Mouse (Mus musculus) thymus, postnatal 0 days (tissue): Measurements from ENCODE around the gene Rab44. TPM values are rescaled to one million over a fixed set of nuclear protein-coding genes. Genes with fewer than 3 reads are reported as not detected.
"Not testable (repeated sequence)": the region's sequence is repeated elsewhere in the genome, so short reads cannot be mapped to it uniquely, and the experiment has no call there.

Experiments used
- DNase-seq: peaks from one replicate; pipeline ENCODE4 v3.0.0-alpha.2; 2015; ENCODE audit warnings: low spot score
- polyA plus RNA-seq: library from polyadenylated mRNA; unstranded; fragments of >200 nt; fragmentation: Nextera tagmentation; extraction: Ambion mirVana; gene quantifications from 2 replicates; pipeline ENCODE4 v1.2.1, GENCODE M21; 2015

Gene Rab44
- polyA plus RNA-seq, 1 experiment from 2014 or later: 4.9 TPM

DNA sequence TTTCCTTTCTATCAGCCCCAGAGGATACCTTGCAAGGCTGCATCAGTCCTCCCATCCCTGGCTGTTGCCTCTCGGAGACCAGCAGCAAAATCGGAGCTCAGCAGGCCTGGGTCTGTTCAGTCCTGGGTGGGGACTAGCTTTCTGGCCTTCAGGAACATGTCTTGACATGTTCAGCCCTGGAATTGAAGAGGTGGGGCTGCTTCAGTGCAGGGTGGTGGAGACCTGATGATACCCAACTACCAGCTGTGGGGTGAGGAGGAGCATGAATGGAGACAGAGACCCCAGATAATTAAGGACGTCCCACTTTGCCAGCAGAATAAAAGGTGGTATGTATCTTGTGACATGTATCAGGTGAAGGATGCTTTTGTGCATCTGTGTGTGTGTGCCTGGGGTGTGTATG, 23.2 kb upstream of the Rab44 start, which contains the start of gene Cdkn1a:
TSS of gene Cdkn1a (plus strand) at position 201 of the 400 bp plus-strand sequence.
- no peak for DNase-seq

DNA sequence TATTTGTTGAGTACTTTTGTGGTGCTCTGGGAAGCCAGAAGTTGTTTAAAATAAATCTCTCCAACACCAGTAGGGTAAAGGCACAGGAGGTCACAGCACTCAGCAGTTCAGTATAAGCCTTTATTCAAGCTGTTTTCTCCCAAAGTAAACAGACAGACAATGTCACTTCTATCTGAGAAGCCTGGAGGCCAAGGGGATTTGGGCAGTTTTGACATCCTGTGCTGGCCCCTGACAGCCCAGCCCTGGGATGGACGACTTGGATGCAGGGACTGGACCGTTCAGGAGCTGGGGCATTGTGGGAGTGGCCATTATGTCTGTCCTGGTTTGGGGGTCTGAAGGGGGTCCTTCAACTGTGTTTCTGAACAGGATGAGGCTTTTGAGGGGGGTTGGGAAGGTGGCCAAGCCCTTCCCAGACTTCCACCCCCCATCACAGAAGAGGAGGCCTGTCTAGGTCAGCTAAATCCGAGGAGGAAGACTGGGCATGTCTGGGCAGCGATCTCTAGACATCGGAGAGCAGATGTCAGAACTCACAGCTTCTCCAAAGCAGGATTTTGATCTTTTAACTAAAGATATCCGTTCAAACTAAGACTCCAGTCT, 22.5 kb upstream of the Rab44 start:
- DNase-seq: no peak

DNA sequence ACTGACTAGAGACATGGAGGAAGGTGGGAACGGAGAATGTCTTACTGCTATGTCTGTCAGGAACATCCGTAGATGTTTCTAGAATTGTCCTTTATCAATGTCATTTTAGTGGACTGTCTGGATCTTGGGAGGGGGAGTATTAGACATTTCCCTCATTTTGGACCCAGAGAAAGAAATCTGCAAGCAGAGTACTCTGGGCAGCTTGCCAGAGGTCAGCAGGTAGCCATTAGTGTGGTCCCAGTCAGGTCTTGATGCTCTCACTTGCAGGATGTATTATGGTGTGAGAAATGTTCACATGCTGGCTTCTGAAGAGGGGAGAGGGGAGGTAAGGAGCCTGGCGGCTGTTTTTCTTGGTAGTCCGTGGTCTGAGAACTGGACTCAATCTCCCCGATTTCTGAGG, 21.4 kb upstream of the Rab44 start:
- no peak for DNase-seq

DNA sequence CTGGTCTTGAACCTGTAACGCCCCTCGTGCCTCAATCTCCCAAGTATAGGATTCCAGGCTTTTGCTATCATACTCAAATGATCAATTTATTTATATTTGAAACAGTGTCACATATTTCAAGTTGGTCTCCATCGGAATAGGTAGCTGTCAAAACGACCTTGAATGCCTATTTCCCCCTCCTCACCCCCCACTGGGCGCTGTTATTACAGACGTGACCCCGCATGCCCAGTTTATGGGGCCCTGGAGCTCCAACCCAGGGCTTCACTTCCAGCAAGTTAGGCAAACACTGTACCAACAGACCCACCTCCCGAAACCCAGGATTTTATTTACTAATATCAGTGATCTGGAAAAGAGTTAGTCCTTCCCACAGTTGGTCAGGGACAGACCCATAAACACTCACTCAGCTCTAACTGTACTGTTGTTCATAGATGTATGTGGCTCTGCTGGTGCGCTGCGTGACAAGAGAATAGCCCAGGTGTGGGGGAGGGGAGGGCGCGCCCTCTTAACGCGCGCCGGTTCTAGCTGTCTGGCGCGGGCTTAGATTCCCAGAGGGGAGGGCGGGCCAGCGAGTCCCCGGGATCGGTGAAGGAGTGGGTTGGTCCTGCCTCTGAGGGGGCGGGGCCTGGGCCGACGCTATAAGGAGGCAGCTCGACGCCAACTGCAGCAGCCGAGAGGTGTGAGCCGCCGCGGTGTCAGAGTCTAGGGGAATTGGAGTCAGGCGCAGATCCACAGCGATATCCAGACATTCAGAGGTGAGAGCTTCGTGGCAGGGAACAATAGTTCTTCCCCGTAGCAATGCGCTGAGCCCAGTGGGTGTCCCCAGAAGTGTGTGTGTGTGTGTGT, 20.6 kb upstream of the Rab44 start:
- peak; percentile 64 for DNase-seq

DNA sequence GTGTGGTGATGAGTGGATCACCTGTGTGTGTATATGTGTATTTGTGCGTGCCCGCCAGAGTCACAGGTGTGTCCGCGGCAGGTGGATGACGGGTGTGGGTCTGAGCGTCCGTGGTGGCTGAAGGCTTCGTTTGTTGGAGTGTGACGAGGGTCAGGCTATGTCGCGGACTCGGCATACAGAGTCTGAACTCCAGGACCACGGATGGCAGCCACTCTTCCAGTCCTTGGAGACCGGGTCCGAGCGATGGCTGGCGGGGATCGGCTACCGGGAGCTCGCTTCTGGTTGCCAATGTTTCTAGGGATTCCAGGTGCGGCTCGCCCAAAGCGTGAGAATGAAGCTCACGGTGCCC, 20.0 kb upstream of the Rab44 start:
- peak; percentile 15 for DNase-seq

DNA sequence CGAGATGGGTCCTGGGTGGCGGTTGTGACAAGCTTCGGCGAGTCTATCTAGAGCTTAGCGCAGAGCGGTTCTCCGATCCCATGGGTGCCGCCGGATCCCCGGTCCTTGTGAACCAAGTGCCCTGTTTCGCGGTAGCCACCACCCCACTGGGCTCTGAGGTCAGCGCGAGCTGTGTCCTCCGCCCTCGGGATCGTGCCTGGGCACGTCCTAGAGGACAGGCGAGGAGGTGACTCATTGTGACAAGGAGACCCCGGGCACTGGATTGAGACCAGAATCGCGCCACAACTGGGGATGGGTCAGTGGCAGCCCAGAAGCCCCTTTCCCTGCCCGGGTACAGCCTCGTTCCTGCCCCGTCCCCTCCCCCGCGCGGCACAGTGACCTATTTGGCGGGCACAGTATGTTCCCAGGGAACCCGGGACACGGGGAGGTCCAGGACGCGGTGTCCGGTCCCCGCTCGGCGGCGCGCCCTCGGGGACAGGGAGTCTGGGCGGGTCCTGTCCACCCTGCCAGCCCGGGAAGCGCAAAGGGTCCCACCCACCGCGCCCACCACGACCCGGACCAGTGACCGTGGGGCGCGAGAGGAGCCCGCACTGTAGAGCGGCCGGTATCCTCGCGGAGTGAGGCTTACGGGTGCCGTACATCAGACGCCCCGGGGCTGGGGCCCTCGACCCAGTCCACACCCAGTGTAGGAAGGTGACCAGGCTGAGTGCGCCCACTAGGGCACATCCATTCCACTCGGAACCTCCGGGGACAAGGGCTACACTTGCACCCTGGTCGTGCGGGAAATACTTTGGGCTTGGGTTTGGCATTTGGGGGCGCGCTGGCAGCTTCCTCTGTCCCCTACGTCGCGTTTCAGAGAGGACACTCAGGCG, 19.4 kb upstream of the Rab44 start:
- DNase-seq: peak; percentile 21

DNA sequence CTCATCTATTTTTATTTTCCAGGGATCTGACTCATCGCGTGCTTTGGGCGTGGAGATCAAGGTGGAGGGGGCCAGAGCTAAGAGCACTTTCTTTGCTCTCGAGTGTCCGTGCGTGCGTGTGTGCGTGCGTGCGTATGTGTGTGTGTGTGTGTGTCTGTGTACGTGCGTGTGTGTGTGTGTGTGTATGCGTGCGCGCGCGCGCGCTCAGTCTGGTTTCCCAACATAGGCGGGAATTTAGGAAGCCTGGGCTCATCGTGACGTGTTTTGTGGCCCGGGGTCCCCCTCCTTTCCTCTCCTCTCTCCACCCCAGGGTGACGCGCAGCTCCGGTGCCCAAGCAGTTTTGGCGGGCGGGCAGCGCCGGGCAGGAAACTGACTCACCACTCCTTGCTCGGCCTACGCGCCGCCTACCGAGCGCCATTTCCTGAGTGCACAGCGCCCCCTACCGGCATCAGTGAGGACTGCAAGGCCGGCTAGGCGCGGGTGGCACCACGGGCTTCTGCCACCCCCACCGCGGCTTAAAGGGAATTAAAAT, 18.7 kb upstream of the Rab44 start:
- peak; percentile 92 for DNase-seq

DNA sequence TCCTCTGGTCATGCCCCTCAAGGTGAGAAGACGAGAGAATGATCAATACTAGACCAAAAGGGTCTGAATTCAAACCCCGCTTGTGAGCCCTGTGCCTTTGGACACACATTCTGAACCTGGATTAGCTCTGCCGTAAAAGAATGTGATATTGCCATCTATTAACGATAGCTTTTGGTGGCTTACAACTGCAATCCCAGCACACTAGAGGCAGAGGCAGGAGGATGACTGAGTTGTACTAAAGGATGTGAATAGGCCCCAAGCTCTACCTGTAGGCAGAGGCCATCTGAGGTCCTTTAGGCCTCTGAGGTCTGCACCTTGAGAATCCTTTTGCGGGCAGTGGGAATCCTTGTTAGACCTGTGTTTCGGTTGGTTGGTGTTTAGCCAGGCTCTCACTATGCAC, 17.7 kb upstream of the Rab44 start:
- no peak for DNase-seq

DNA sequence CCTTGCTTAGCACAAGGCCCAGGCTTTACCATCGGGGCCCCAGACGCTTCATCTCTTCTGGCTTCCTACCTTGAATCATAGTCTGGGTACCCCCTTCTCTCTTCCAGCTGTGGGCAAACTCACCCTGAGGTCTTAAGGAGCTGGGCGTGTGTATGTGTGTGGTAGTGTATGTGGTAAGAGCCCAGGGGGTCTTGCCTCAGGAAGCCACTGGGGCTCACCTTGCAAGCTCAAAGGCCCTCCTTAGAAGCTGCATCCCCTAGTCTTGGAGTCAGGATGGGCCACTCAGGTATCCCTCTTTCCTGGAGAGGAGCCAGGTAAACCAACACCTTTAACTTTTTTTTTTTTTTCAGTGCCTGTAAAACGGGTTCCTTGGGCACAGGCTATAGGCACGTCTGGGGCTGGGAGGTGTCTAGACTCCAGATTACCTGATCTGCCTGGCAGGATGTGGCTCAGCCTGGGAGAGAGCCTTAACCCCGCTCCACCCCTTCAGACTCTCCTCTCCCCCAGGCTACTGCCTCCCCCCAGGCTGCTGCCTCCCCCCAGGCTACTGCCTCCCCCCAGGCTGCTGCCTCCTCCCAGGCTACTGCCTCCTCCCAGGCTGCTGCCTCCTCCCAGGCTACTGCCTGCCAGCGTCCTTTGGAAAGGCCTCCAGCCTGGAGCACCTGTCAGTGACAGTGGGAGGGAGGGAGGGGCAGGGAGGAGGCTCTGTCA, 16.9 kb upstream of the Rab44 start:
- DNase-seq: peak; percentile 22

DNA sequence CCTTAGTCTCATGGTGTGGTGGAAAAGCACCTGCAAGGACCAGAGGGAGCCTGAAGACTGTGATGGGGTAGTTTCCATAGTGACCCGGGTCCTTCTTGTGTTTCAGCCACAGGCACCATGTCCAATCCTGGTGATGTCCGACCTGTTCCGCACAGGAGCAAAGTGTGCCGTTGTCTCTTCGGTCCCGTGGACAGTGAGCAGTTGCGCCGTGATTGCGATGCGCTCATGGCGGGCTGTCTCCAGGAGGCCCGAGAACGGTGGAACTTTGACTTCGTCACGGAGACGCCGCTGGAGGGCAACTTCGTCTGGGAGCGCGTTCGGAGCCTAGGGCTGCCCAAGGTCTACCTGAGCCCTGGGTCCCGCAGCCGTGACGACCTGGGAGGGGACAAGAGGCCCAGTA, 15.7 kb upstream of the Rab44 start:
- DNase-seq: no peak

DNA sequence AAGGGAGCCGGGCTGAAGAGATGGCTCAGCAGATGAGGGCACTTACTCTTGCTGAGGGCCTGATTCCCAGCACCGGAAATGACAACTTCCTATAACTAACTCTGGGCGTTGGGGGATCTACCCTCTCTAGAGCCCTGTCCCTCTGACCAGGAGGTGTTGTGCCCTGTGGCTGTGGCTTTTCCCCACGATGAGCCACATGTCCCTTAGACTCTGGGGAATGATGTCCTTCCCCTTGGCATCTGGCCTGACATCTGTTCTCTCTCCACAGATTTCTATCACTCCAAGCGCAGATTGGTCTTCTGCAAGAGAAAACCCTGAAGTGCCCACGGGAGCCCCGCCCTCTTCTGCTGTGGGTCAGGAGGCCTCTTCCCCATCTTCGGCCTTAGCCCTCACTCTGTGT, 14.9 kb upstream of the Rab44 start:
- DNase-seq: no peak

DNA sequence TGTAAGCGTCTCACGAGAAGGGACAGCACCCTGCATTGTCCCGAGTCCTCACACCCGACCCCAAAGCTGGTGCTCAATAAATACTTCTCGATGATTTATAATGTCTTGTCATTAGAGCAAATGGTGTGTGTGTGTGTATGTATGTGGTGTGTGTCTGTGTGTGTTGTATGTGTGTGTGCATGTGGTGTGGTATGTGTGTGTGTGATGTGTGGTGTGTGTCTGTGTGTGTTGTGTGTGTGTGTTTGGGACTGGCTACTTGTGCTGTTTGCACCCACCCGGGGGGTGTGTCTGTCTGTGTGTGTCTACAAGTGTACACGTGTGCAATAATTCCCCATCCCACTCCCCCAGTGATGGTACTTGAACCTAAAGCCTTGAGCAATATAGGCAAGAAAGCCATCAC, 13.3 kb upstream of the Rab44 start:
- no peak for DNase-seq

DNA sequence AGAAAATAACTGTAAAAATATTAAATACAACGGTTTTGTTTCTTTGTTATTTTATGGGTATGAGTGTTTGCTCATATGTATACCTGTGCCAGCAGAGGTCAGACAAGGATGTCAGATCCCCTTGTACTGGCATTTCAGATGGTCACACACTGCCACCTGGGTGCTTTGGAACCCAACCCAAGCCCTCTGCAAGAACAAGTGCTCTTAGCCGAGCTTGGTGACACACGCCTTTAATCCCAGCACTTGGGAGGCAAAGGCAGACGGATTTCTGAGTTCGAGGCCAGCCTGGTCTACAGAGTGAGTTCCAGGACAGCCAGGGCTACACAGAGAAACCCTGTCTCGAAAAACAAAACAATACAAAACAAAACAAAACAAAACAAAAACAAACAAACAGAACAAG, 3.6 kb upstream of the Rab44 start:
- DNase-seq: not testable (repeated sequence)

DNA sequence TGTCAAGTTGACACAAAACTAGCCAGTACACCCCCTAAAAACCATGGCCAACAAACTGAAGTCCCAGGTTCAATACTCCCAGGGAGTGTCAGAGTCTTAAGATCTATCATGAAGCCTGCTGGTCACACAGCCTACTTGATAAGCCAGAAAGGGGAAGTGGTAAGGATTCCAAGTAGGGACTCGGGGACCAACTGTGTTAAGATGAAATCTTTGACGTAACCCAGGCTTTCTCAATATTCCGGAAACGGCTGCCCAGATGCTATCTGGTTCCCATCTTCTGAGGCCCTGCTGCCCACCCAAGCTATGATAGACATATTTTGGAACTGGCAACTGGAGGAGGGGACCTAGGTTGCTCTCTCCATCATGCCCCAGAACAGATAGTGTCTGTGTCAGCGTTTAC, 2.6 kb upstream of the Rab44 start:
- DNase-seq: no peak

DNA sequence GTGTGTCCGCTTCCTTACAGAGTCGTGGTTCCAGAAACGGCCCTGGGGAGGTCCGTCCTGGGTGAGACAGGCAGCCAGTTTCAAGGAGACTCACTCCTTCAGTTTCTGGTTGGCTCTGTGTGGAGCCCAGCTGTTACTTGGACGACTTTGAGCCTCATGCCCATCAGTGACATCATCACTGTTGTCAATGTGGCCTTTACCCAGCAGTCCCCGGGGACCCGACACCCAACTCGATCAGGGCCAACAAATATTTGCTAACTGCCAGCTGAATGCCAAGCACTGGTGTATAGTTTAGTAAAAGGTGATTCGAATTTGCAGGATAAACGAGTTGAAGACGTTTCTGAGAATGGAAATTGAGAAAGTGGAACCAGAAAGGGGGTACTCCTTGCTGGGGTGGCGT, 2.1 kb downstream of the Rab44 start:
- no peak for DNase-seq

DNA sequence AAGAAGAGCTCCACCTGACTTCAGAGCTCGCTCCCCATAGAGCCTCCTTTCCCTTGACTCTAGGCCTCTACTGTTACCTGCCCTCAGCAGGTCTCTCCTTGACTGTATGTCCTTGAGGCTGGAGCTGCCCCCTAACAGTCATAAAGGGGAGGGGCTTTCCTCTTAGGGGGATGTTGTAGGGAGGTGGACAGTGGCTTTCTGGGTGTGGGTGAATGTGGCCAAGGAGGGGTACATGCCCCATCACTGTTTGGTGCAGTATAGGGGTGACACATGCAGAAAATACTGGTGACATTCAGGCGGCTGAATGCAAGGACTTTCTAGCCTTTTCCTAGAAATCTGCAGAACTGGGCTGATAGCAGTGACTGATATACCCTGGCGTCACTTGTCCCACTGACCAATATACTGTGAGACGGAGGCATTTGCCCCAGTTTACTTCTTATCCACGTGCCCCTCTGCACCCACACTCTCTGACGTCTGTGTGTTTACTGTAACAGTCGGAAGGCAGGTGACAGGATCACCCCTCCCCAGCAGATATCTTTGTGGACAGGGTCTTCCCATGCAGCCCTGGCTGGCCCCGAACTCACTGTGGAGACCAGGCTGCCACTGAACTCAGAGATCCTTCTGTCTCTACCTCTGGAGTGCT, 3.2 kb downstream of the Rab44 start:
- no peak for DNase-seq

DNA sequence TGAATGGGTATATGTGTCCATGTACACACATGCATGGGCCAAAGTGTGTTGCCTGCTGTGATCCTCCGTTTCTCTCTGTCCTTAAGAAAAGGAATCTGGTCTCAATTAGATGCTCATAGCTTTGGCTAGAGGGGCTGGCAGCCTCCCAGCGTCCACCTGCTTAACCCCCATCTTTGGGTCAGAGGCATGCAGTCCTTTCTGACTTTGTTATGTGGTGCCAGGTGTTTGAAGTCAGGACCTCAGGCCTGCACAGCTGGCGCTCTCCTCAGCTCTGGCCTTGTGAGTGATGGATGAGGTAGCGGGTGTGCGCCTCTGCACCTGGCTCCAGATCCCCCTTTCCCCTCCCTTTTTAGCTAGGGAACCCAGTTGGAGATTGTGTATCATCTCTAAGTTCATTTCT, 4.1 kb downstream of the Rab44 start:
- DNase-seq: peak; percentile 53

DNA sequence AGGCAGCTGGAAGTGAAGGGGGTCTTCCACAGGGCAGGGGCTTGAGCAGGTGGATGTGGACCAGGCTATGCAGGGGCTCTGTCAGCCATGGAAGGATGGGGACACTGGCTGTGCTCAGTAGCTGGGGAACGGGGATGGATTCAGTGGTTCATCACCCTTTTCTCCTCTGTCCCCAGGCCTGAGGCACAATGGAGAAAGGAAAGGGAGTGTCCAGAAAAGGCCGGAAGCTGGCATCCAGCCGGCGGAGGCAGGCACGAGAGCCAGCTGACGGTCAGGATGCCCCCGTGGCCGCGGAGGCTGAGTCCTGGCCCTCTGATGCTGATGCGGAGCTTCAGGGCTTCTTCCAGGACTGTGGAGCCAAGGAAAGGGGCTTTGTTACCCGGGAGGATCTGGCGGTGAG, 6.7 kb downstream of the Rab44 start:
- DNase-seq: no peak

DNA sequence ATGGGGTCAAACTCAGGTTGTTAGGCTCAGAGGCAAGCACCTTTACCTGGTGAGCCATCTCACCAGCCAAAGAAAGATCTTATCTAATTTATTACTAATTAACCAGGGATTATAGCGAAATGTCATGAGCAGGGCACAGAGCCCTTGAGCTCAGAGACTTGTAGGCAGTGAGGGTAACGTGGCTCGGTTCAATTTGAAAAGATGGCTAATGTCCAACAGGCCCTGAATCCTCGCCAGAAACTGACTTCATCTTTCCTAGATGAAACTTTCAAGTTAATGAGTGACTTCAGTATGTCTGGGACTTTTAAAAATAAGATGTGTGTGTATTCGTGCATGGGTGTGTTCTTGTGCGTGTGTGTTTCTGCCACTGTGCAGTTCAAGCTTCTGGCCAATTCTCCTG, 8.9 kb downstream of the Rab44 start:
- no peak for DNase-seq

DNA sequence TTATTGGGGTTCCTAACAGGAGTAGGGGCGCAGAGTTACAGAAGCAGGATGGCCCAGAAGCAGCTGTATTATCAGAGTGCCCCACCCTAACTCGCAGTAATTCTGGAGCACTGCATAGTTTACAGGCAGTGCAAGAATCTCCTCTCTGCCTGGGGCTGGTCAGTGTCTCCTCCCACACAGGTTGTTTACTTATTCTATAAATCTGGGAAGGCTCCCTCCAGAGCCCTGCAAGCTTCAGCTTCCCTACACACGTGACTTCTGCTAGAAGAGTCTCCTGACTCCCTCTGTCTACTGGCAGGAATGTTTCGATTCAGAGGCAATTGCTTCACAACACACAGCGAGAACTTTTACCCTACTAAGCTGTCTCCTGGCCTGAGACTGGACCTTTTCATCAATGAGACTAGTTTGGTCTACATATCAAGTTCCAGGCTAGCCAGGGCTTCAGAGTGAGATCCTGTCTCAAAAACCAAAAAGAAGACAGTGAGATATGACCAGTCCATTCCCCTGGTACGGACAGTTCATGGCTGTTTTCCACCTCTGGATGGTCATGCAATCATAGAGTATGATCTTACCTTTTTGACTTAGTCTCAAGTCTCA, 9.7 kb downstream of the Rab44 start:
- DNase-seq: no peak
